Mouse (Mus musculus) frontal cortex, postnatal 14 days (tissue): Measurements from ENCODE around the gene Erc1.

Experiments used
- DNase-seq, 2 experiments: peaks; one replicate each; pipeline ENCODE4 v3.0.0; 2022; ENCODE audit warnings: low spot score in 2 of 2

Gene Erc1

GRCm38 (mm10) chr6:119521931-119522391 is 326.0 kb downstream of the Erc1 start:
- DNase-seq: peak in 1 of 2 experiments; percentile 23

DNA sequence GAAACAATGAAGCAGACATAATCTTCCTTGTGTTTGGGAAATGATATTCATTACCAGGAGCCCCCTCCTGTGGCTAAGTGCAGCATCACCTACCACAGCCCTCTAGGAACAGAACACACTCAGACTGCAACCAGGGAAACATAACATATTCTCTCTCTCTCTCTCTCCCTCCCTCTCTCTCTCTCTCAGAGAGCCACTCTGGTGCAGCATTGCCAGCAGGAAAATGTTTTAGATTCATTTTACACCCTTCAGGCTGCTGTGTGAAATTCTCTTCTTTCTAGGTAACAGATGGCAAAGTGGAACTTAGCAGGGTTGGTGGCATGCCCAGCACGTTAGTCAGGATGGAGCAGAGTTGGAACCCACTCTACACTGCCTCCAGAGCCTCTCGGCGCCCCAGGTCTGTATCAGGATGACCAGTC is 326.5 kb downstream of the Erc1 start:
- peak in 1 of 2 experiments; percentile 23 for DNase-seq
